Mouse (Mus musculus): ENCODE data around the gene Rinl. TPM values are rescaled to one million over a fixed set of nuclear protein-coding genes. Genes with fewer than 3 reads are reported as not detected.

The Rinl gene
- polyA plus RNA-seq, 1 experiment: 1.7 TPM

DNA sequence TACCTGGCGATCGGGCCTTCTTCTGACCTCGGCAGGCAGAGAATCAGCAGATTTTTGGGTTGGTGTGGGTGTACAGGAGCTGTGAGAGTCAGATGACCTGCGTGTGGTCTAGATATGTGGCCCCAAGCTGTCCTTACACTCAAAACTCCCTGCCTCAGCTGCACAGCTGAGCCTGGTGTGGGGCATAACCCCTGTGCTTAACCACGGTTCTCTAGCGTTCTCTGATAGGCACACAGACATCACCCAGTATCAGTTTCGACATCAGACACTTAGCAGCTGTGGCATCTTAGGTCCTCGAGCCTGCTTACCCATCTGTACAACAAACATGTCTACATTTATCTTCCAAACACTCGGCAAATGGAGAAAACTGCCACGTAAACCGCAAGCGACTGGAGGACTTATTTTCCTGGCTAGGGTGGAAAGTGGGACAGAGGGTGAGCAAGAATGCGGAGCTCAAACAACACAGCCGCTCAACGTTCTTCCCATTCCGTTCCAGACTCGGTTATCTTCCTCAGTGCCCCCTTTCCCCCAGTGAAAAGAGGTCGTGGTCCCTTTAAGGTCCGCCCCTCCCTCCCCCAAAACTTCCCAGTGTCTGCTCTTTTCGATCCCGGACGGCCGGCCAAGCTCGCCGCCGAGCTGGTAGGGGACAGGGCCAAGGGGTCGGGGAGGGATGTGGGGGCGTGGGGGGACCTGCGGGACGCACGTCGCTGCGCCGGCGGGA, 19.6 kb downstream of the Rinl start, which contains the start of gene Hnrnpl:
Gene Hnrnpl (plus strand): TSS at position 321 of the 721 bp plus-strand sequence.
- DNase-seq (ENCODE audit: extremely low spot score in 1 of 2, low spot score in 1 of 2): peak in 1 of 2 experiments; percentile 52

DNA sequence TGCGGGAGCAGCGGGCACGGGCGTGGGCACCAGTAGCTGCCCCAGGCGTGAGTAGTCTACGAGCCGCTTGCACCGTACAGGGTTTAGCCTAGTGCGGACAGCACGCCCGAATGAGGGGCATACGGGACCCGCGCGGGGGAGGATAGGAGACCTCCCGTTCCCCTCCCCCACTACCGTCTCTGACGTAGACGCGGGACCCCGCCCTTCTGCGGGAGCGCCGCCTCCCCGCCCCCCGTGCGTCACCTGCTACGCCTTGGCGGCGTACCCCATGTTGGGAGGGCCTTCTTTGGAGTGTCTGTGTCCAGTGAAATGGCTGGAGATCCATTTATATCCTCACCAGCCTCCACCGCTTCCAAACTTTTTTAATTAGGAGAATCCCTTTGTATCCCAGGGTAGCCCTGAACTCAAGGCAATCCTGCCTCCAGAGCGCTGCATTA, 20.2 kb downstream of the Rinl start:
- DNase-seq (ENCODE audit: extremely low spot score in 1 of 2, low spot score in 1 of 2): peak; percentile 87 to 97

- DNase-seq (ENCODE audit: extremely low spot score in 1 of 2, low spot score in 1 of 2): peak in 1 of 2 experiments; percentile 66
Measured at GRCm38 (mm10) chr7:28809401-28810089, 20.8 kb downstream of the Rinl start.

- DNase-seq (ENCODE audit: extremely low spot score in 1 of 2, low spot score in 1 of 2): peak; percentile 100
Measured at GRCm38 (mm10) chr7:28810107-28811066, 21.6 kb downstream of the Rinl start.

DNA sequence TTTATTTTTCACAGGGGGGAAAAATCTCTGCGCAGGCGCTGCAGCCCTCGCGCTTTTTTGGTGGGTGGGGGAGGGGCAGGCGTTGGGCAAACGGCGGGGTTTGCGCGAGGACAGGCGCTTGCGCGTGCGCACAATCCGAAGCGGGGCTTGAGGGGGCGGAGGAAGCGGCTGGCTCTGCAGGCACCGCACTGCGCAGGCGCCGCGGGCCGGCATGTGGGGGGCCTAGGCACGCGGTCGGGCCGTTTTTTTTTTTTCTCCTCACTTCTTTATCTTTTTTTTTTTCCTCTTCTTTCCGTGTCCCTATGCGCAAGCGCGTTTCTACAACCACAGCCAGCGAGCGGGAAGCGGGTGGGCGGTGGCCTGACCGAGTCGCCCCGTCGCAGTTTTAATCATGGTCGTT, 22.5 kb downstream of the Rinl start:
- peak; percentile 78 to 93 for DNase-seq (ENCODE audit: extremely low spot score in 1 of 2, low spot score in 1 of 2)

DNA sequence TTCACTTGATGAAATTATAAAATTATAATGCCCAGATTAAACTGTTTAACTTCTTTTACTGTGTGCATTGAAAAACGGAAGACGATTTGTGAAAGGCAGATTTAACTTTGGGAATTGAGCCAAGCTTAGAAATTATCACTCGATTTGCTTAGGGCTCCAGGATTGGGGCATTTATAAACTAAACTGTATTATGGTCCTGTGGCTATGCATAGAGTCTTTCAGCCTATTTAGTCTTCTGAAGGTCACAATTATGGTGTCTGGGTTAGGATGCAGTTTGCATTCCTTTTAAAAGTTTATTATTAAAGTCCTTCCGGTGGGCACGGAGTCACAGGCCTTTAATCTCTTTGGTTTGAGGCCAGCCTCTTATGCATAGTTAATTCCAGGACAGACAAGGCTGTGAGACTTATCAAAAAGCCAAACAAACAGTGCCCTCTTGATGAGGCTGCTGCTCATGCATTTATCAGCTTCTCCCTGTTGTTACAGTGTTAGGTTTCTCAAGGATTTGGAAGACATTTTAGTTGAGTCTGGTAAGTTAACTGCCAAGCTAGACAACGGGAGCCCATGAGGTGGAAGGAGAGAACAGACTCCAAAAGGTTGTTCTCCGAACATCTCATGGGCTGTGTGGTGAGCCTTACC, 23.0 kb downstream of the Rinl start:
- no peak for DNase-seq (ENCODE audit: extremely low spot score in 1 of 2, low spot score in 1 of 2)

GRCm38 (mm10) chr7:28812436-28812835, 23.7 kb downstream of the Rinl start:
- no peak for DNase-seq (ENCODE audit: extremely low spot score in 1 of 2, low spot score in 1 of 2)

GRCm38 (mm10) chr7:28812949-28813348, 24.2 kb downstream of the Rinl start:
- DNase-seq (ENCODE audit: extremely low spot score in 1 of 2, low spot score in 1 of 2): no peak

GRCm38 (mm10) chr7:28814306-28815034, 25.7 kb downstream of the Rinl start:
- no peak for DNase-seq (ENCODE audit: extremely low spot score in 1 of 2, low spot score in 1 of 2)

DNA sequence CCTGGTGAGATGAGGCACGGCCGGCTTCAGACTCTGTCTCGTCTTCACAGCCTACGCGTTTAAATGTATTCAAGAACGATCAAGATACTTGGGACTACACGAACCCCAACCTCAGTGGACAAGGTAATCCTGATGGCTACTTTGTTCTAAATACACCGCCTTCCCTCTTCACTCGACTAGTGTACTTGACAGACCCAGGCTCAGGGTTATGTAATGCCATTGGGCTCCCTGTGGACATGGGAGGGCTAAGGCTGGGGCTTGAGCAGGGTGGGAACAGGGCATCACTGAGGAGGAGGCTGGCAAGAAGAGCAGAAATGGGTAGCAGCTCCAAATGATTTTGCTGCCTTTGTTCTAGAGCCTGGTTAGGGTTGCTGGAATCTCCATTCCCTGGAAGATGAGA, 26.5 kb downstream of the Rinl start:
- no peak for DNase-seq (ENCODE audit: extremely low spot score in 1 of 2, low spot score in 1 of 2)

GRCm38 (mm10) chr7:28816201-28816600, 27.4 kb downstream of the Rinl start:
- DNase-seq (ENCODE audit: extremely low spot score in 1 of 2, low spot score in 1 of 2): no peak

- DNase-seq (ENCODE audit: extremely low spot score in 1 of 2, low spot score in 1 of 2): no peak
Measured at GRCm38 (mm10) chr7:28816920-28817319, 28.2 kb downstream of the Rinl start.

DNA sequence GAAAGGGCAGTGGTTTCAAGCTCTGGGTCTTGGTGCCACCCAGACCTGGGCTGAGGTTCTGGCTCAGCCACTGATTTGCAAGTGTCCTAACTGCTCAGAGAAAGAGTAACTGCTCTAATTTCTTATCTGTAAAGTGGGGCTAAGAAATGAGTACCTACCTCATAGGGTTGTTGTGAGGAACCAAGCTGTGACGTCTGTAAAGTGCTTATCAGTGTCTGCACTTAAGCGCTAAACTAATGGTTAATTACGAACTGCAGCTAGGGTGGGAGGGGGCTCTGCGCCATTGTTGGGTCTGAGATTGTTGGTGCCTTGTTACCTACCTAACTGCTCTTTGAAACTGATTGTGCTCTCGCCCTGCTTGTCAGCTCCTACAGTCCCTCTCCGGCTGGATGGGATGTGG, 28.8 kb downstream of the Rinl start:
- DNase-seq (ENCODE audit: extremely low spot score in 1 of 2, low spot score in 1 of 2): no peak

GRCm38 (mm10) chr7:28817957-28818356, 29.2 kb downstream of the Rinl start:
- no peak for DNase-seq (ENCODE audit: extremely low spot score in 1 of 2, low spot score in 1 of 2)

- DNase-seq (ENCODE audit: extremely low spot score in 1 of 2, low spot score in 1 of 2): no peak
Measured at GRCm38 (mm10) chr7:28818436-28818835, 29.7 kb downstream of the Rinl start.

DNA sequence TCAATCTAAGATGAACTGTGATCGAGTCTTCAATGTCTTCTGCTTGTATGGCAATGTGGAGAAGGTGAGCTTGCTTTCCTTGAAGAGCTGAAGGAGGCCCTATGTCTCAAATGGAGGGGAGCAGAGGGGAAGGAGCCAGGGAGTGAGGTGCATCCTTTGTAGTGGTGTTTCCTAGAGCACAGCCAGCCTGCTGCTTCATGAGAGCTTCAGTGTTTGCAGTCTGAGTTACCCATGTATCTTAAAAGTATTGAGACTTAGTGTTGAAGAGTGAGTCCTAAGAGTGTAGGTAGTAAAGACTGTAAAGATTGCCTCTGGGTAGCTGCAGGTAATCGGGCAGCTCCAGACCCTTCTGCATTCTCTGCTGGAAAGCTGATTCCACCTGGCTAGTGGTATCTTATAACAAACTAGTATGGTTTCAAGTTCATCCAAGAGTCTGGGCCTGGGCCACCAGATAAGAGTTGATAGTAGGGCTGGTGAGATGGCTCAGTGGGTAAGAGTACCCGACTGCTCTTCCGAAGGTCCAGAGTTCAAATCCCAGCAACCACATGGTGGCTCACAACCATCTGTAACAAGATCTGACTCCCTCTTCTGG, 30.2 kb downstream of the Rinl start:
- no peak for DNase-seq (ENCODE audit: extremely low spot score in 1 of 2, low spot score in 1 of 2)

DNA sequence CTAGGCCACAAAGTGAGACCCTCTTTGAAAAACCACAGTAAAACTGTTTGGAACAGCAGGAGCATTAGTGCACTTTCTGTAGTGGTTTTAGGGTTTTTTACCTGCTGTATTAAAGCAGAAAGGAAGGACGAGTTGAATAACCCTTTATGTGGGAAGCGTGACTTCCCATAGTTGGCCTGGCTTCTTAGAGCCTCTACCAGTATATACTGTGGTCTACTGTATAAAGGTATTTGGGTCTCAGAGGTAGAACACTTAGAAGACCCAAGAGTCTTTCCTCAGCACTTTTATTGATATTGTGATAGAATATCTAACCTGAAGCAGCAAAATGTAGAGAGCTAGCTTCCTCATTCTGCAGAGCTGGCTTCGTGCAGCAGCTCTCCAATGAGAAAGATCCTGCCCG, 30.8 kb downstream of the Rinl start:
- no peak for DNase-seq (ENCODE audit: extremely low spot score in 1 of 2, low spot score in 1 of 2)

DNA sequence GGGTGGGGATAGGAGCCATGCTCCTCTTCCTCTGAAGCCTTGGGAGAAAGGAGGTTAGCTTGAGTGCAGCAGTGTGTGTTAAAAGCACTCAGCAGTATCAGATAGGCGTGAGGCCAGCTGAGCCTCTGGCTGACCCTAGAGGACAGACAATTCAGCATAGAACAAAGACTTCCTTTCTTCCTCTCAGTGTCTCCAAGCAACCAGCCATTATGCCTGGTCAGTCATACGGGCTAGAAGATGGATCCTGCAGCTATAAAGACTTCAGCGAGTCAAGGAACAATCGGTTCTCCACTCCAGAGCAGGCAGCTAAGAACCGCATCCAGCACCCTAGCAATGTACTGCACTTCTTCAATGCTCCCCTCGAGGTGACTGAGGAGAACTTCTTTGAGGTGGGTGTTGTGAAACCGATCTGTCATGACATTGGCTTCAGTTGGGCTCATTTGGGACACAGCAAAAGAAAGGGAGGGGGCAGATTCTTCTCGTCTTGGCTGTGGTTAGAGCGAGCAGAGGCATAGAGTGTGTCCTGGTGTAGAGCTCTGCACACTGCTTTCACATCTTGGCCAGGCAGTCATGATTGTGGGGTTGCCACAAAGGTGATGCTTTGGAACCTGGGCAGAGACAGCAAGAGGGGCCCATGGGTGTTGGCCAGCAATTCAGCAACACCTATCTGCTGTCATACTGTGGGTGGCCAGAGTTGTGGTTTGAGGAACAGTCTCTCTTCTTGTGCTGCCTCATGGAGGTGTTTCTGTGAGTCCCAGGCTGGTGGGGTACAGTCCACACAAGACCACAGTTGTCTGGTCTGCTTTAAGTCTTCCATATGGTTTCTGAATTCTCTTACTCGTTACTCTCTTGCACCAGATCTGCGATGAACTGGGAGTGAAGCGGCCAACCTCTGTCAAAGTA, 31.8 kb downstream of the Rinl start:
- no peak for DNase-seq (ENCODE audit: extremely low spot score in 1 of 2, low spot score in 1 of 2)

All from frontal cortex, adult 2 months (tissue).